Mouse (Mus musculus) 3T3-L1 (cell line): Measurements from ENCODE around the gene Cdh19.

Experiments used
- DNase-seq: peaks from one replicate; pipeline ENCODE4 v3.0.0-alpha.2; 2015; ENCODE audit warnings: low read depth, low spot score

The Cdh19 gene

DNA sequence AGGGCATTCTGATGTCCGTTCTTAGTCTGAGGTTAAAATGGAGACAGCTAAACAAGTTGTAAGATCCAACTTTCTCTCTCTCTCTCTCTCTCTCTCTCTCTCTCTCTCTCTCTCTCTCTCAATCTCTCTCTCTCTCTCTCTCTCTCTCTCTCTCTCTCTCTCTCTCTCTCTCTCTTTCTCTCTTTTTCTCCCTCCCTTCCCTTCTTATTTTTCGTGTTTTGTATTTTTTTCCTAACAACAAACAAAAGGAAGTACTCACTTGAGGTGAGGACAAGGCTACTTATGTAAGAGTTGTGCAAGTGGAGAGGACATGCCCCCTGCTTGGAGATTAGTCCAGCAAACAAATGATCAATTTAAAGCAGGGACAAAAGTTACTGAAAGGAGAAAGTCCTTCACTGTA, at the start of gene Cdh19:
TSS of gene Cdh19 (minus strand) at position 101 of the 400 bp plus-strand sequence.
- no peak for DNase-seq

GRCm38 (mm10) chr1:111020434-111021060, 43.2 kb upstream of the Cdh19 start:
- DNase-seq: no peak

DNA sequence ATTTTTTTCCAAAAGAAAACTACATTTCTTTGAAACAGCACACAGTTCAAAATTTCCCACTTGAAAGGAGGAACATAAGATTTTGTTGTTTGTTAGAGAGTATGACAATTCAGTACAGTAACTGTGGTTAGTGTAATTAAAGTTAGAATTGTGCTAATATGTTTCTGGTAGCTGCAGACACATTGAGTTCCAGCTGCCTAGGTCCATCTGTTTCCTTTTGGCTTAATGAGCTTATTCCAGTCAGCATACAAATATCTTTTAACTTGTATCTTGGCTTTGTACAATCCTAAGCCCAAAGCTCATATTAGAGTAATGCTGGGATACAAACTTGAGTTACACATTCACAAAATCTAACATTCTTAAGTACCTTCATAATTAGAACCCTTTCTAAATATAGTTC, 40.3 kb upstream of the Cdh19 start:
- DNase-seq: no peak

GRCm38 (mm10) chr1:110989824-110990223, 12.4 kb upstream of the Cdh19 start:
- no peak for DNase-seq

DNA sequence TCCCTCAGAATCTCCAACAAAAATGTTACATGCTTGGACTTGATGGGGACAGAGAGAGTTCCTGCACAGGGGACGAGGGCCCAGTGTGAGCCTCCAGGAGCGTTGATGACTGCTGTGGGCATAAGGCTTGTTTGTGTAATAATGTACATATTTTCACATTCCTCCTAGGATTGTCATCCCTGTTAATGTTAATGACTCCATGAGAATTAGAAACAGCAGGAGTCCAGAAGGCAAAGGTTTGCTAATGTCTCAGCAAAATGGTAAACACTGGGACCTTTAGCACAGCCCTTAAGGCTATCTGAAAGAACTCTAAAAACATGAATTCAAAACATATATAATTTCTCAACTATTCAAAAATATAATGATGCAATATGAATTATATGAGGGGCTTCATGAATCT, 8.2 kb downstream of the Cdh19 start:
- no peak for DNase-seq

DNA sequence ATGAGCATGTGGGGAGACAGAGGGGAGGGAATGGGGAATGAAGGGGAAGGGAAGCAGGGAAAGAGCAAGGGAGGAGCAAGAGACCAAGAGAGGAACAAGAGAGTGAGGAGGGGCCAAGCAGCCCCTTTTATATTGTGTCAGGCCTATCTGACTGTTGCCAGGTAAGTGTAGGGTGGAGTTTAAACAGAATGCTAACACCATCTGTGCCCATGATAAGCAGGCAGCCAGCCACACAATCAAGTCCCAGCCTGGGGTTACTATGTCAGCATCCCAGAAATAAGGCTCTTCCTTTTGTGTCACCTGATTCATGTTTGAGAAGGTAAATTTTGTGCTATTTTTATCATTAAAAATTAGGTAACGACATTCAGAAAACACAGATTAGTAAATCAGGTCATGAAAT, 67.6 kb downstream of the Cdh19 start:
- DNase-seq: no peak

DNA sequence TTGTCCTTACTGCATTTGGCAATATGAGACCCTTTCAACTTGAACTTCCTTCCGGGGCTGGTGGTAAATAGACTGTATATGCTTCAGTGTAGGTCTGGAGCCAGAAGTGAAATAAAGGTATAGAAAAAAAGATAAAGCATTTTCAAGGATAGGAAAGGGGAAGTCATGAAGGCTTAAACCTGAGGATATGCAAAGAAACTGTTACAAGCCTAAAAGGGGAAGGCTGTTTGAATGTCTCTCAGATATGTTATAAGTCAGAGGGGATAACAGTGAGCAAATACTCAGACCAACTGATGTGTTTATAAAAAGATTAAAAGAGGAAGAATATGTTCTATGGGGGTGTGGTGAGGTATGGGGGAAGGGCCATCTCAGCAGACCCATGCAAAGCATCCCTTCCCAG, 68.2 kb downstream of the Cdh19 start:
- no peak for DNase-seq

DNA sequence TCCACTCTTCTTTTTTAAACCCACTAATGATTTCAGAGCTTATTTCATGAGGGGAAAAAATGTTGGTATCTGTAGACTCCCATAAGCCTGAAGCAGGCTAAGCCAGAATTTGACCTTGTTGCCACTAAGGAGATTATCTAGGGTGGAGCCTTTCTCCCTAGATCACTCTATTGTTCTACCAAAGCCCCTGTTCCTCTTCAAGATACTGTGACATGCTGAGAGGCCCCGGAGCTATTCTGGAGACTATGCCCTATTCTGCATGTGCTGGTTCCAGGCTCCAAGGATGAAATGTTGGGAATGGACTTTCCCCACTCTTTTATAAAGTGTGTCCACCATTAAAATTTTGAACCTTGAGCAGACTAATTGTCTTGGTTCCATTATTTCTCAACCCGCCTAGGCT, 73.1 kb downstream of the Cdh19 start:
- DNase-seq: no peak
